Mouse (Mus musculus) A20 (cell line): ENCODE data around the gene Shisa2.

Experiments
- DNase-seq: peaks from one replicate; pipeline ENCODE4 v3.0.0-alpha.2; 2011; ENCODE audit warnings: low read depth, low spot score

Gene Shisa2

GRCm38 (mm10) chr14:59632067-59632466 is 7.0 kb downstream of the Shisa2 start:
- DNase-seq, result no peak

GRCm38 (mm10) chr14:59633295-59633898 is 8.3 kb downstream of the Shisa2 start:
- DNase-seq, result no peak

- no peak for DNase-seq
These were observed 8.9 kb downstream of the Shisa2 start for GRCm38 (mm10) chr14:59633988-59634387.

GRCm38 (mm10) chr14:59638906-59639703 is 14.0 kb downstream of the Shisa2 start:
- no peak for DNase-seq

GRCm38 (mm10) chr14:59641856-59642255 is 16.7 kb downstream of the Shisa2 start:
- no peak for DNase-seq

GRCm38 (mm10) chr14:59643582-59643981 is 18.5 kb downstream of the Shisa2 start:
- peak; percentile 8 for DNase-seq

GRCm38 (mm10) chr14:59644166-59644565 is 19.1 kb downstream of the Shisa2 start:
- DNase-seq, result no peak

GRCm38 (mm10) chr14:59644896-59645295 is 19.8 kb downstream of the Shisa2 start:
- no peak for DNase-seq

GRCm38 (mm10) chr14:59646826-59647697 is 22.0 kb downstream of the Shisa2 start:
- DNase-seq, result no peak

- DNase-seq, result no peak
These were observed 23.5 kb downstream of the Shisa2 start for GRCm38 (mm10) chr14:59648611-59649010.

- no peak for DNase-seq
These were observed 24.2 kb downstream of the Shisa2 start for GRCm38 (mm10) chr14:59649337-59649736.

- DNase-seq, result no peak
These were observed 31.5 kb downstream of the Shisa2 start for GRCm38 (mm10) chr14:59656591-59656990.

- no peak for DNase-seq
These were observed 32.0 kb downstream of the Shisa2 start for GRCm38 (mm10) chr14:59657098-59657497.

GRCm38 (mm10) chr14:59672893-59673515 is 47.9 kb downstream of the Shisa2 start:
- no peak for DNase-seq

GRCm38 (mm10) chr14:59674556-59674955 is 49.4 kb downstream of the Shisa2 start:
- no peak for DNase-seq

- DNase-seq, result no peak
These were observed 50.2 kb downstream of the Shisa2 start for GRCm38 (mm10) chr14:59675330-59675729.

- DNase-seq, result no peak
These were observed 52.5 kb downstream of the Shisa2 start for GRCm38 (mm10) chr14:59677598-59678003.
